Mouse (Mus musculus): ENCODE data around the gene Prss48. TPM values are rescaled to one million over a fixed set of nuclear protein-coding genes. Genes with fewer than 3 reads are reported as not detected.
A peak's percentile ranks its signal among the peaks of the same experiment; 100 is the strongest.
"Not testable (repeated sequence)": the region's sequence is repeated elsewhere in the genome, so short reads cannot be mapped to it uniquely, and the experiment has no call there.

Prss48 gene
- total RNA-seq, 2 experiments from 2014 or later = not detected

DNA sequence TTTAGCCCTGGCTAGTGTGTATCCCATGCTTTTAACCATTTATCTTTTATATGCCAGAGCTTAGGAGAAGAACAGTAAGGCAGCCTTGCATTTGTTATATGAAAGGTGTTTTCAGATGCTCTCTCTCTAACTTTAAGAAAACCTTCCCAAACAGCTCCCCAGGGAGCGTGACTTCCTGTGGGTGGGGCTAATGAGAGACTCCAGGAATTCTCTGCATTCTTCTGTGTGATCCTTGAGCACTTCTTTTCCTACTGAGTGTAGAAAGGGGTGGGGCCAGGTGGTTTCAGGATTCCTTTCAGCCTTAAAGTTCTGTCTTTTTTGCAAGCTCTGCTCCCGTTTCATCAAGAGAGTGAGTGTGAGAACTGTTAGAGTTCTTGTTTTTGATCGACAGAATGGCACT lies 8.3 kb upstream of the Prss48 start:
- no peak for DNase-seq (ENCODE audit: extremely low spot score in 1 of 2, low spot score in 1 of 2)

DNA sequence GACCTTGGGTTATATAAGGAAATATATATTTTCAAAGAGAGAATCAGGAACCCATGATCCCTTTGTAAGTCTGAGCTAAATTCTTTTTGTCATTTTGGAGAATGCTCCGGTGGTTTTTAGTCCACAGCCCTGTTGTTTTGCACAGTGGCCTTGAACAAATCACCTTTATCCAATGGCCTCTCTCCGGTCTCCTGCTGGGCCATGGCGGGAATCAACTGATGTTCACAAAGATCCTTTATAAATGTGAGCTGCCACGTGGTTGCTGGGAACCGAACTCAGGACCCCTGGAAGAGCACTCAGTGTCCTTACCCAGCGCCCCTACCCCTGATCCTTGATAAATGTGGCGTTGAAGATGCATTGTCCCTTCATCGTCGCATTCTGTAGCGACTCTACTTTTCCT lies 2.5 kb upstream of the Prss48 start:
- DNase-seq (ENCODE audit: extremely low spot score in 1 of 2, low spot score in 1 of 2) = no peak

- DNase-seq (ENCODE audit: extremely low spot score in 1 of 2, low spot score in 1 of 2) = no peak
These were observed 649 bp upstream of the Prss48 start for GRCm38 (mm10) chr3:86002940-86003339.

DNA sequence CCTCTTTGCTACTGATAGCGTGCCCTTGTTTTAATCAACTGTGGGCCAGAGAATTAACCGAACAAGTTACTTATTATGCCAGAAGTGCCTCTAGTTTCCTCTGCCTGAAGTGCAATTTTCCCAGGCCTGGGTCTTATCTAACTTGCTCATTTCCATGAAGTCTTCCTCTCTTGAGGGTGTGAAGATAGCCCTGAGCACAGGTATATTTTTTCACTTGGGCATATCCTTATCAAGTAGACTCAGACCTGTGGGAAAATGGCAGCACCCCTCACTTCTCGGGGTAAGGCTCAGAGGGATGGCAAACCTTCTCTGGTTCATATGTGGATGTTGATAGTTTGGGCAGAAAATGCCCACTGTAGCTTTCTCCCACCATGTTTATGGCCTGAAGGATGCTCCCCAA lies 1.0 kb downstream of the Prss48 start:
- DNase-seq (ENCODE audit: extremely low spot score in 1 of 2, low spot score in 1 of 2) = no peak

- no peak for DNase-seq (ENCODE audit: extremely low spot score in 1 of 2, low spot score in 1 of 2)
These were observed 7.6 kb downstream of the Prss48 start for GRCm38 (mm10) chr3:85994645-85995044.

GRCm38 (mm10) chr3:85993744-85994143 lies 8.5 kb downstream of the Prss48 start:
- DNase-seq (ENCODE audit: extremely low spot score in 1 of 2, low spot score in 1 of 2) = no peak

GRCm38 (mm10) chr3:85991802-85992156 lies 10.5 kb downstream of the Prss48 start:
- no peak for DNase-seq (ENCODE audit: extremely low spot score in 1 of 2, low spot score in 1 of 2)

DNA sequence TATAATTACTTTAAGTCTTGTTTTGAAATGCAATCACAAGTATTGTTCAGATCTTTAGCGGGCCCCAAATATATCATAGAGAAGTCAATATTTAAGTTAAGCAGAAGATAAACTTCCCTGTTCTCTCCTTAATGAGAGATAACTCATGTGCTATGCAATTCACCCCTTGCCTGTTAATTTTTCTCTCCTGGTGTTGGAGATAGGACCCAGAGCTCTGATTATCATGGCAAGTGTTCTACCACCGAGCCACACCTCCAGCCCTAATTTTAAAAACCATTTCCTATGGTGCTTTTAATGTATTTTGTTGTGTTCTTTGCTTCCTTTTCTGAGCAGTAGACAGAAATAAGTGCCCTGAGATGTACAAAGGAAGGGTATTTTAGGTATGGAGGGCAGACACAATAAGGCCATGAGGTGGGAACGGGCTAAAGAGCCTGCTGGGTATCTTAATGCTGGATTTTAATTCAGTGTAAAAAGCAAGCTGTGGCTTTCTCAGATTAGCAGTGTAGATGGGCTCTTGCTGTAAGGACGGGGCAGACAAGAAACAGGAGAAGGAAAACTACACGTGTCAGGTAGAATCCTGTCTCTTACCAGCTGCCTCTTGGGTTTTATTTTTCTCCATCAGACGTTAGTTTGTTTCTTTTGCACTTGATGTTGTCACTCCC lies 11.0 kb downstream of the Prss48 start:
- no peak for DNase-seq (ENCODE audit: extremely low spot score in 1 of 2, low spot score in 1 of 2)

- DNase-seq (ENCODE audit: extremely low spot score in 1 of 2, low spot score in 1 of 2) = no peak
These were observed 15.1 kb downstream of the Prss48 start for GRCm38 (mm10) chr3:85987225-85987624.

DNA sequence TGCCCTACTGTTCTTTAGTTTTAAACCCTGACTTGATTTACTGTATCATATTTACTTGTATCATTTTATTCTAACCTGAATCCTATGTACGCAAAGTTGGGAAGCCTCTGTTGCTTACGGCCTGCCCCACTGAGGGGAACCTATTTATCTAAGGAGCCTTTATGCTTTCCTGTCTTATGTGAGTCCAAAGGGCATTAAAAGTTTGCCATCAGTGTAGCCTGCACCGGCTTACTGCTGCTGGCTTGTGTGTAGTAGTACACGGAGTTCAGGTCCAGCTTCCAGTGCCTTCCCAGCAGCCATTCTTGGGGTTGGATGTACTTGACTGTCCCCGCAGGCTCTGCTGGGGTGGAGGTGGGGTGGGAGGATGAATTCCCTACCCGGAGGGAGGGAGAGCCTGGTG lies 17.8 kb downstream of the Prss48 start:
- no peak for DNase-seq (ENCODE audit: extremely low spot score in 1 of 2, low spot score in 1 of 2)

GRCm38 (mm10) chr3:85981761-85982160 lies 20.5 kb downstream of the Prss48 start:
- DNase-seq (ENCODE audit: extremely low spot score in 1 of 2, low spot score in 1 of 2) = not testable (repeated sequence)

DNA sequence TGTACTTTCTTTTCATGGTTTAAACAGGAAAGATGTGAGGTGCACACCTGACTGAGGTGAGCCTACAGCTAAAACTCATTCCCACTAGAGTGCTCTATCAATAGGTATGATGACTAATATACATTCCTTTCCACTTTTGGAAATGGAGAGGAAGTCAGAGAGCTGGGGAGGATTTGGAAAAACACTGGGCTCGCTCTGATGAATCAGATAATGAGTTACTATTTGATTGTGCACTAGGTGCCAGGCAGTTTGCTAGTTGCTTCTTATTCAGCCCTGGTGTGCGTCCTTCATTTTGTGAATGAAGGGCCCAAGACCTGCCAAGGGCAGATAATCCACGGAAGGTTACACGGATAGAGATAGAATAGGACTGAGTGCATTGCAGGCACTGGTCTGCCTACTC lies 22.3 kb downstream of the Prss48 start:
- DNase-seq (ENCODE audit: extremely low spot score in 1 of 2, low spot score in 1 of 2) = no peak

DNA sequence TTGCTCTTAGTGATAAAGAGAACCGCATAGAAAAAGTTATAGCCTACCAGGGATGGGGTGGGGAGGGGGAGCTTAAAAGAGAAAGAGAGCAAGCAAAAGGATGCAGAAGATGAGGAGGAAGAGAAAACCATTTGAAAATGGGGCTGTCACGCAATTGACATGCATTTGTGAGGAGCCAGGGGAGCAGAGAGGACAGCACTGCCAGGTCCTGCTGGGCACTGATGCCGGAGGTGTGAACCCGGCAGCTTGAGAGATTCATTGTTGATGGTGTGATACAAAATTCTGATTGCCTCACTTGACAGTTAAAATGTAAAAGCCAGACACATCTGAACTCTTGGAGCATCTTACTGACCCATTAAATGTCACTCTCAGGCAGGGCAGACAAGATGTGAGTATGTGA lies 27.8 kb downstream of the Prss48 start:
- DNase-seq (ENCODE audit: extremely low spot score in 1 of 2, low spot score in 1 of 2) = no peak

DNA sequence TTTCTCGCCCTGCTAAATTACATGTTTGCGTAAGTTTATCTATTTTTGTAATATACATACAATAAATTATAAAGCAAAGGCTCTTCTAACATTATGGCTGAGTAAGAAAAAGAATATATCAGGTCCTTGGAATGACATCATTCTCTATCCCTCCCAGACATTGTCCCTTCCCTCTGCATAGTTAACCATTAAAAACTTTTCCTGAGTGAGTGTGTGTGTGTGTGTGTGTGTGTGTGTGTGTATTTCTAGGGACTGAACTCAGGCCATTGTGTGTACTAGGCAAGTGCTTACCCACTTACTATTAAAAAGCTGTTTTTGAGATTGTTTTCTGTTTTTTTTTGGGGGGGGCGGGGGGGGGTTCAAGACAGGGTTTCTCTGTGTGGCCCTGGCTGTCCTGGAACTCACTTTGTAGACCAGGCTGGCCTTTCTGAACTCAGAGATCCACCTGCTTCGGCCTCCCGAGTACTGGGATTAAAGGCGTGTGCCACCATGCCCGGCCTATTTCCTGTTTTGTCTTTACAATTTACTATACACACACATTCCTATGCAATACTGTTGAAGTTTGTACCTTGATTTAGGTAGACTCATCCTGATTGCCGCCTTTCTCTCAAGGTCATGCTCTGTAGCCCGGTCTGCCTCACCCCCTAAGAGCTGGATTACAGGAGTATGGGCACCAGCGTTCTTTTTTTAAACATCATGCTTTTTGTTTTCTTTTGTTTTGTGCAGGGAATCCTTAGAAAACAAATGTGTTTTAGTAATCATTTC lies 28.7 kb downstream of the Prss48 start:
- DNase-seq (ENCODE audit: extremely low spot score in 1 of 2, low spot score in 1 of 2) = no peak

- DNase-seq (ENCODE audit: extremely low spot score in 1 of 2, low spot score in 1 of 2) = no peak
These were observed 30.7 kb downstream of the Prss48 start for GRCm38 (mm10) chr3:85971599-85971975.

GRCm38 (mm10) chr3:85970742-85971598 lies 31.3 kb downstream of the Prss48 start, which contains the start of gene Sh3d19:
Gene Sh3d19 (plus strand): TSS chr3:85971109.
- peak; percentile 40 to 57 for DNase-seq (ENCODE audit: extremely low spot score in 1 of 2, low spot score in 1 of 2)

DNA sequence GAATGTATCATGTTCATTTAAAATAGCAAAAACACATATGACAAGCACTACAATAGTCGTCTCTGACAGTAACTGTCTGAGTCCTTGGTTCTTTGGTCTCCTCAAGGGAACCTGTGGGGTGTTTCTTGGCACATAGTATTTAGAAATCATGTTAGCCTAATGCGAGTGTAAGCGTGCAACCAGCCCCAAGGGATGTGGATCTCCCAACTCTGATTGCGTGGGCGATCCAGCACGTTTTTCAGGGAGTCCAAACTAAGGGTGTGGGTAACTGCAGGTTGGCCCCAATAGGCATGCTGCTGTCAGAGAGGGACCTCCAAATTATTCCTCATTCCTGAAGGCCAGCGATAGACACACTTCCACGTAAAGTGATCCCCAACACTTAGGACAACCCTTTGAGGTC lies 33.3 kb downstream of the Prss48 start:
- no peak for DNase-seq (ENCODE audit: extremely low spot score in 1 of 2, low spot score in 1 of 2)

DNA sequence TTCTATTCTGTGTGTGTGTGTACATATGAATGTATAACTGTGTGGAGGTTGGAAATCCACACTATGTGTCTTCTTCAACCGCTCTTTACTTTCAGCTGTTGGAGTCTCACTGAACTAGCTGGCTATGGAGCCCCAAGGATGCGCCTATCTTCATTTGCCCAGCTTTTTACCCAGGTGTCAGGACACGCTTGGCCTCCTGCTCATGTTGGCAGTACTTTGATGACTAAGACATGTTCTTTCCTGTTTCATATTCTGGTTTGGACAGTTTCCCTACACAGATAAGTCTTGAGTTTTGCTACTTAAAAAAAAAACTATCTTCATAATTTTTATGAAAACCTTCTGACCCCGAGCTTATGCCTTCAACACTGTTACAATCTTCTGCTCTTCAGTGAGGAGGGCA lies 36.8 kb downstream of the Prss48 start:
- no peak for DNase-seq (ENCODE audit: extremely low spot score in 1 of 2, low spot score in 1 of 2)

DNA sequence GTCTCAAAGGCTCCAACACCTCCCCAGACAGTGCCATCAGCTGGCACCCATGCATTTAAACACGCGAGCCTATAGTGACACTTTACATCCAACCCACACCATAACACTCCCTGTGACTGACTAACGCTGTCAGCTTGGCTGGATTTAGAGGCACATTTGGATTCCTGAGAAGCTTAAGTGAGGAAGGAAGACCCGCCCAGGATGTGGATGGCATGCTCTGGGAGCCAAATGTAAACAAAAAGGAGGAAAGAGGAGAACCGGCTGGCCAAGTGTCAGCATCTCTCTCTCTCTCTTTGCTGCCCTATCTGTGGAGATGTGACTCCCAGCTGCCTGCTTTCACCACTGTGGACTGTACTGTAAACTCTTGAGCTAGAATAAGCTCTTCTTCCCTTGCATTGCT lies 41.2 kb downstream of the Prss48 start:
- no peak for DNase-seq (ENCODE audit: extremely low spot score in 1 of 2, low spot score in 1 of 2)

DNA sequence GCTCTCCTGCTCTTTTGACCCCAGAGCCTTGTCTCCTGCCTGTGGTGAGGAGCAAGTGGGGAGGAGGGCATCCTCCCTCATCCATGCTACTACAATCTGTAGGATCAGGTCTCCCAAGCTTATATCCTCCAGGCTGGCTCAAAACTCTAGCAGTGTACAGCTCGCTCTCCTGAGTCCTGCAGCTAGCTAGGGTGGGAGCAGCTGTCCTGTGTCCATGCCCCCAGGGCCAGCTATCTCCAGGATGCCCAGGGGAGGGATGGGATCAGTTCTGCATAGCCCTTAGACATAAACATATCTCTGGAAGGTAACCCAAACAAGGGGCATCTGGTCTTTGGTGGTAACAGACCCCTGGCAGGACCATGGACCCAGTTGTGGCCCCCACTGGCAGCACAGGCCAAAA lies 42.6 kb downstream of the Prss48 start:
- no peak for DNase-seq (ENCODE audit: extremely low spot score in 1 of 2, low spot score in 1 of 2)

GRCm38 (mm10) chr3:85955704-85956103 lies 46.6 kb downstream of the Prss48 start:
- no peak for DNase-seq (ENCODE audit: extremely low spot score in 1 of 2, low spot score in 1 of 2)
